Mouse (Mus musculus) G1E (cell line): ENCODE results near the gene Pcgf6. TPM values are rescaled to one million over a fixed set of nuclear protein-coding genes. Genes with fewer than 3 reads are reported as not detected.

Source experiments
- ATAC-seq: 2 replicates; pipeline ENCODE4 v1.8.0; 2016; ENCODE audit warnings: mild to moderate bottlenecking; ENCODE audit not compliant: insufficient number of reproducible peaks, poor library complexity, low FRiP score, severe bottlenecking; ENCODE audit errors: extremely low read depth
- DNase-seq: peaks from one replicate; pipeline ENCODE4 v3.0.0; 2012; ENCODE audit warnings: low spot score
- H3K27me3 ChIP-seq: 2 replicates; pipeline ENCODE4 v1.6.1; 2012; ENCODE audit warnings: mild to moderate bottlenecking, low read length, inconsistent platforms; ENCODE audit not compliant: insufficient read depth
- H3K36me3 ChIP-seq: replicated peaks from 2 replicates; pipeline ENCODE3; 2012; ENCODE audit warnings: mild to moderate bottlenecking, inconsistent platforms
- H3K4me1 ChIP-seq: 2 replicates; pipeline ENCODE4 v1.6.1; 2012; ENCODE audit warnings: low read depth, low read length, inconsistent platforms, mixed read lengths; ENCODE audit not compliant: insufficient read depth
- H3K4me3 ChIP-seq: 2 replicates; pipeline ENCODE4 v1.5.1; 2012; ENCODE audit warnings: low read depth, mild to moderate bottlenecking, inconsistent platforms, low read length, moderate library complexity, mixed read lengths
- H3K9me3 ChIP-seq: replicated peaks from 2 replicates; pipeline ENCODE4 v1.6.1; 2012; ENCODE audit warnings: inconsistent platforms
- CTCF ChIP-seq: IDR thresholded peaks from 2 replicates; pipeline ENCODE4 v1.5.1; 2012; ENCODE audit warnings: low read depth, low read length, inconsistent platforms, mixed read lengths
- GATA1 ChIP-seq: IDR thresholded peaks from 2 replicates; pipeline ENCODE4 v1.6.1; 2012; ENCODE audit warnings: borderline replicate concordance, low read length, inconsistent platforms, mixed read lengths
- GATA2 ChIP-seq: IDR thresholded peaks from 2 replicates; pipeline ENCODE4 v1.6.1; 2012; ENCODE audit warnings: low read depth, low read length, inconsistent platforms, borderline replicate concordance
- POLR2AphosphoS5 ChIP-seq: IDR thresholded peaks from 2 replicates; pipeline ENCODE4 v1.6.1; 2012; ENCODE audit warnings: low read depth, low read length, inconsistent platforms; ENCODE audit not compliant: insufficient replicate concordance
- TAL1 ChIP-seq: conservative IDR thresholded peaks from 2 replicates; pipeline ENCODE4 v1.6.1; 2012; ENCODE audit warnings: low read depth, low read length, inconsistent platforms, mixed read lengths
- polyA plus RNA-seq: library from polyadenylated mRNA; stranded (reverse); fragments of >175 nt; gene quantifications from 2 replicates; pipeline ENCODE4 v1.2.3, GENCODE M21; 2012
- total RNA-seq, 2 experiments: library from RNA; stranded (forward) in 1 of 2; stranded (reverse) in 1 of 2; fragments of 200-1000 nt in 1 of 2; fragments of >200 nt in 1 of 2; fragmentation: Nextera tagmentation in 1 of 2; gene quantifications; 2 replicates each; pipeline ENCODE4 v1.2.3; 2014 to 2017

Gene Pcgf6
- total RNA-seq (2014; fragmentation: Nextera tagmentation) (22.7 and 25.9 TPM in 2 replicates), total RNA-seq (2017) (16.9 and 18.1 TPM in 2 replicates), polyA plus RNA-seq (14.7 and 16.6 TPM in 2 replicates)

GRCm38 (mm10) chr19:47050271-47051032 is at the start of gene Pcgf6:
Pcgf6 (minus strand) TSS chr19:47050906.
- TF ChIP-seq GATA1 = no peak
- peak within 1 kb of the TSS; percentile 84 for H3K4me3 ChIP-seq
- no peaks in the 10 kb centered on the region for H3K9me3 ChIP-seq
- peaks cover 7% of the 10 kb centered on the region for H3K27me3 ChIP-seq
- ATAC-seq (peak; percentile 48; the same call in 1 of the 2 replicates), DNase-seq (peak; percentile 84)
- peaks cover 35% of the 10 kb centered on the region for H3K4me1 ChIP-seq
- peaks cover 34% of the 10 kb centered on the region for H3K36me3 ChIP-seq

- Histone ChIP-seq H3K36me3 (peaks cover 62% of the 10 kb centered on the region), H3K9me3 (no peaks in the 10 kb centered on the region), H3K4me1 (peaks cover 38% of the 10 kb centered on the region), H3K27me3 (no peaks in the 10 kb centered on the region), H3K4me3 (peak within 1 kb of the TSS; percentile 91)
- TF ChIP-seq CTCF (no peak), POLR2AphosphoS5 (no peak), GATA1 (no peak), GATA2 (no peak), TAL1 (no peak)
- DNase-seq = peak; percentile 97
- peak; percentile 96 for ATAC-seq
Observed at GRCm38 (mm10) chr19:47090550-47091156, 39.9 kb upstream of the Pcgf6 start, which contains the start of the genes Usmg5 and Pdcd11. Usmg5 (minus strand) TSS chr19:47090647. Pdcd11 (plus strand) TSS chr19:47090768.

GRCm38 (mm10) chr19:47089718-47090525 is 39.2 kb upstream of the Pcgf6 start:
- DNase-seq (peak; percentile 31), ATAC-seq (no peak)
- Histone ChIP-seq H3K4me3 (peak overlapping the region; percentile 91), H3K9me3 (no peaks in the 10 kb centered on the region), H3K4me1 (peaks cover 34% of the 10 kb centered on the region), H3K27me3 (no peaks in the 10 kb centered on the region), H3K36me3 (peaks cover 61% of the 10 kb centered on the region)
- no peak for TF ChIP-seq POLR2AphosphoS5
- TF ChIP-seq GATA2 = no peak
- TF ChIP-seq TAL1 = no peak
- TF ChIP-seq CTCF = no peak
- no peak for TF ChIP-seq GATA1

GRCm38 (mm10) chr19:47088226-47088625 is 37.5 kb upstream of the Pcgf6 start:
- Histone ChIP-seq H3K4me1 (peaks cover 28% of the 10 kb centered on the region), H3K36me3 (peaks cover 60% of the 10 kb centered on the region), H3K4me3 (no peak overlapping the region; the same call in 1 of the 2 replicates), H3K9me3 (no peaks in the 10 kb centered on the region), H3K27me3 (no peaks in the 10 kb centered on the region)
- ATAC-seq (no peak), DNase-seq (no peak)
- TF ChIP-seq GATA1 (no peak), TAL1 (no peak), CTCF (no peak), GATA2 (no peak)

GRCm38 (mm10) chr19:47067924-47068611 is 17.4 kb upstream of the Pcgf6 start:
- H3K36me3 ChIP-seq = peaks cover 45% of the 10 kb centered on the region
- peak; percentile 87 for DNase-seq
- H3K4me1 ChIP-seq = peaks cover 19% of the 10 kb centered on the region
- no peaks in the 10 kb centered on the region for H3K9me3 ChIP-seq
- TF ChIP-seq GATA1 = no peak
- TF ChIP-seq CTCF = no peak
- TF ChIP-seq TAL1 = no peak
- TF ChIP-seq GATA2 = no peak
- no peak for TF ChIP-seq POLR2AphosphoS5
- no peaks in the 10 kb centered on the region; the same call in 1 of the 2 replicates for H3K27me3 ChIP-seq
- peak; percentile 88 for ATAC-seq
- peak overlapping the region; percentile 91 for H3K4me3 ChIP-seq
